Mouse (Mus musculus) embryonic facial prominence, embryonic 10.5 days (tissue): ENCODE measurements around the gene Ina. TPM values are rescaled to one million over a fixed set of nuclear protein-coding genes. Genes with fewer than 3 reads are reported as not detected.

ENCODE experiments used
- DNase-seq: peaks from one replicate; pipeline ENCODE4 v3.0.0-alpha.2; 2017; ENCODE audit warnings: low spot score
- H3K27ac ChIP-seq: fragments of 300-500 bp; sonication (generic); replicated peaks from 2 replicates; pipeline ENCODE4 v1.5.1; 2016; ENCODE audit warnings: mild to moderate bottlenecking
- H3K27me3 ChIP-seq: fragments of 300-500 bp; sonication (generic); replicated peaks from 2 replicates; pipeline ENCODE4 v1.6.1; 2016; ENCODE audit warnings: low read depth, mild to moderate bottlenecking; ENCODE audit not compliant: poor library complexity, severe bottlenecking
- H3K36me3 ChIP-seq: fragments of 300-500 bp; sonication (generic); replicated peaks from 2 replicates; pipeline ENCODE4 v1.6.1; 2016; ENCODE audit warnings: mild to moderate bottlenecking, moderate library complexity
- H3K4me1 ChIP-seq: fragments of 300-500 bp; sonication (generic); 2 replicates; pipeline ENCODE4 v1.6.1; 2016
- H3K4me3 ChIP-seq: fragments of 300-500 bp; sonication (generic); 2 replicates; pipeline ENCODE4 v1.5.1; 2016; ENCODE audit warnings: mild to moderate bottlenecking, moderate library complexity
- H3K9me3 ChIP-seq: fragments of 300-500 bp; sonication (generic); 2 replicates; pipeline ENCODE4 v1.6.1; 2016; ENCODE audit warnings: mild to moderate bottlenecking
- WGBS: fragments of 180-500 bp; shearing (Covaris S2); methylation state at CpG from one replicate; pipeline ENCODE4 v1.1.7; 2016; 5-methylcytosine and 5-hydroxymethylcytosine counted together
- polyA plus RNA-seq: library from polyadenylated mRNA; unstranded; fragments of >200 nt; fragmentation: Nextera tagmentation; extraction: Ambion mirVana; gene quantifications from 2 replicates; pipeline ENCODE4 v1.2.1, GENCODE M21; 2016

The Ina gene
- polyA plus RNA-seq, 1 experiment from 2014 or later, result 24.3 TPM

- 88% methylated on average over 10 of the region's 10 CpGs for WGBS
- Histone ChIP-seq H3K4me3 (no peak overlapping the region), H3K9me3 (no peaks in the 10 kb centered on the region), H3K27ac (no peak overlapping the region), H3K27me3 (no peaks in the 10 kb centered on the region), H3K36me3 (no peaks in the 10 kb centered on the region; the same call in 1 of the 2 replicates), H3K4me1 (peaks cover 10% of the 10 kb centered on the region)
- DNase-seq, result no peak
Measured at GRCm38 (mm10) chr19:47024954-47025353, 10.5 kb downstream of the Ina start.

DNA sequence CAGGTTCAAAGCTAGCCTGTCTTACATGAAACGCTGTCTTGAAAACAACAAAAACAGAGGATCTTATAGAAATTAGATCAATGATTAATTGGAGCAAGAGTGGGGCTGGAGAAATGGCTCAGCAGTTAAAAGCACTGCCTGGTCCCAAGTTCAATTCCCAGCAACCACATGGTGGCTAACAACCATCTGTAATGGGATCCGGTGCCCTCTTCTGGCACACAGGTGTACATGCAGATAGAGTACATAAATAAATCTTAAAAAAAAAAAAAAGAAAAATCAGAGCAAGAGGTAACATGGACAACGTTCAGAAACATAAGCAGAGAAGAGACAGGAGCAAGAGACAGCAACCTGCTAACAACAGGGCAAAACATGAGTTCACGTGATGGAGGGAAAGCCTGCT, 12.0 kb downstream of the Ina start:
- peaks cover 10% of the 10 kb centered on the region for H3K4me1 ChIP-seq
- 87% methylated on average over 4 of the region's 4 CpGs for WGBS

GRCm38 (mm10) chr19:47029796-47030195, 15.3 kb downstream of the Ina start:
- Histone ChIP-seq H3K27ac (no peak overlapping the region), H3K4me1 (0 out of 2 replicates have a peak, but pooled peaks cover 2% of the 10 kb centered on the region), H3K4me3 (no peak overlapping the region), H3K9me3 (no peaks in the 10 kb centered on the region), H3K36me3 (peaks cover 28% of the 10 kb centered on the region), H3K27me3 (no peaks in the 10 kb centered on the region)
- WGBS, result 74% methylated on average over 9 of the region's 9 CpGs
- no peak for DNase-seq

More for the DNA sequence above, 12.0 kb downstream of the Ina start:
- Histone ChIP-seq H3K36me3 (no peaks in the 10 kb centered on the region; the same call in 1 of the 2 replicates), H3K27me3 (no peaks in the 10 kb centered on the region), H3K9me3 (no peaks in the 10 kb centered on the region), H3K4me3 (no peak overlapping the region), H3K27ac (no peak overlapping the region)
- DNase-seq, result no peak

DNA sequence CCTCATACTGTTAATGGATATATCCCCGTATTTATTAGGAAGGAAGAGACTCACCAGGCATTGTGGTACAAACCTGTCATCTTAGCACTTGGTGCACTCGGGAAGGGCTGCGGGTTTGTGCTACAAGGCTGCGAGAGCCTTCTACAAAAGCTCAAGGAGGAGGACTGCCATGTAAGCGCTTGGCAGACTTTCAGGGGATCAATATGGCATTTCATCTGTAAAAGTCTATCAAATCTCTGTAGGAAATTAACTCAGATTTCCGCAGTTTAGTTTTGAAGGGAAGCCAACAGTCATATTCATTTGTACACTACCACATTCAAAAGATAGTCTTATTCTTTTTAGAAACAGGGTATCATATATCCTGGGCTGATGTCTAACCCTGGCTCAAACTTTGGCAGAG, 17.3 kb downstream of the Ina start:
- Histone ChIP-seq H3K27ac (no peak overlapping the region), H3K36me3 (peaks cover 48% of the 10 kb centered on the region), H3K27me3 (no peaks in the 10 kb centered on the region), H3K4me3 (no peak overlapping the region), H3K9me3 (no peaks in the 10 kb centered on the region), H3K4me1 (no peaks in the 10 kb centered on the region)
- 88% methylated on average over 6 of the region's 6 CpGs for WGBS
- no peak for DNase-seq

DNA sequence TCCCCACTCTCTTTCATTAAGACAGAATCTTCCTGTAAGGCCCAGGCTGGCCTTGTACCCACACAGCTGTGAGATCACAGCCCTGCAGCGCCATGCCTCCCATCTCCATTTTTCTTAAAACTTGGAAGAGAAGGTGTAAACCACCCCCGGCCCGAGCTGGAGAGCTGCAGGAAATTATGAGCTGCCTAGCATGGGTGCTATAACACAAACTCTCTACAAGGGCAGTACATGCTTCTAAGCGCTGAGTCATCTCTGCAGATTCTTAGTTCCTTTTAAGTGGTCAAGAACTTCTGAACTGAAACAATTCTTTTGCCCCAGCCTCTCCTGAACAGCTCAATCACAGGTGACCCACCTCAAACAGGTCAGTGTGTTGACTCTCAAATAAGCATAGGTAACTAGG, 20.4 kb downstream of the Ina start:
- no peak overlapping the region for H3K27ac ChIP-seq
- no peak for DNase-seq
- no peaks in the 10 kb centered on the region for H3K4me1 ChIP-seq
- H3K9me3 ChIP-seq, result no peaks in the 10 kb centered on the region
- H3K4me3 ChIP-seq, result no peak overlapping the region
- 92% methylated on average over 4 of the region's 4 CpGs for WGBS
- no peaks in the 10 kb centered on the region for H3K27me3 ChIP-seq
- peaks cover 79% of the 10 kb centered on the region for H3K36me3 ChIP-seq

GRCm38 (mm10) chr19:47036596-47036995, 22.1 kb downstream of the Ina start:
- Histone ChIP-seq H3K36me3 (peaks cover 96% of the 10 kb centered on the region), H3K27ac (no peak overlapping the region), H3K9me3 (no peaks in the 10 kb centered on the region), H3K27me3 (no peaks in the 10 kb centered on the region), H3K4me3 (no peak overlapping the region), H3K4me1 (no peaks in the 10 kb centered on the region)
- 92% methylated on average over 3 of the region's 3 CpGs for WGBS
- DNase-seq, result no peak

DNA sequence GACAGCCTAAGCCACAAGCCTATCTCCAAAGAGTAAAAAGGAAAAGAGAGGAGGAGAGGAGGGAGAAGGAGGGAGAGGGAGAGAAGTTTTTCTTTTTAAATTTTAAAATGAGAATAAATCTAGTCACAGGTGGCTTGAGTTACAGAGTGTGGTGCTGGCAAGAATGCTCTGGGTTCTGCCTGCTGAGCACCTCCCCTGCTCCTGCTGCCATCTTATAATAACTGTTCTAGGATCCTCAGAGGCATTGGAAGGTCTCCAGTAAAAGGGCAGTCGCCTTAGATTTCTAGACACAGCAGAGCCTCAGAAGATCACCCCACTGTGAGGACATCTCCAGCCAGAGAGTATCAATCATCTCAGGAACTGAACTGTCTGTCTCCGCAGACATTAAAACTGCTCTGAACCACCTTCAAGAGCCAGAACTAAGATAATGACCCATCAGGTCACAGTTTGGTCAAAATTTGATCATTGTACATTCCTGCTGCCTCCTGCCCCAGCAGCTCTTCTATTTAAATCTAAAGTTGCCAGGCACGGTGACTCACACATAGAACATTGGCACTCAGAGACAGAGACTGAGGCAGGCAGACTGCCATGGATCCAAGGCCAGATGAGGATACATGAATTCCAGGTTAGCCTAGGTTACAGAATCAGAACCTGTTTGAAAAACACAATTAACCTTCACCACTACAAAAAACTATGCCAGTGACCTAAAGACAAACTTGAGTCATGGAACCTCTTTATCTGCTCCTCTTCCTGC, 26.4 kb downstream of the Ina start:
- 91% methylated on average over 3 of the region's 3 CpGs for WGBS
- H3K9me3 ChIP-seq, result no peaks in the 10 kb centered on the region
- H3K36me3 ChIP-seq, result peaks cover 98% of the 10 kb centered on the region
- H3K4me3 ChIP-seq, result no peak overlapping the region
- DNase-seq, result no peak
- no peaks in the 10 kb centered on the region for H3K27me3 ChIP-seq
- H3K4me1 ChIP-seq, result no peaks in the 10 kb centered on the region
- H3K27ac ChIP-seq, result no peak overlapping the region

DNA sequence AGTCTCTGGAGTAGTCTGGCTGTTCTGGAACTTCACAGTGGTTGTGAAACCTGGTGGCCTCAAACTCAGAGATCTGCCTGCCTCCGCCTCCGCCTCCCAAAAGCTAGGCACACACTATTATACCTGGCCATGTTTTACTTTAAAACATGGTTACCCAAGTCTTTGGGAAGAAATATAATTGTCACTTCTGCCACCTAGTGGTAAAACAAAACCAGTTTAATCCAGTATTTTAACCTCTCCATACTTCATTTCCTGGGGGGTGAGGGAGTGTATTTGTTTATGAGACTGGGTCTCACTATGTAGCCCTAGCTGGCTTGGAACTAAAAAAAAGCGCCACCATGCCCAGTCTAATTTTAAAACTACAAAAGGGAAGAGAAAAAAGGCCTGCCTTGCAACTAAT, 29.1 kb downstream of the Ina start:
- DNase-seq, result no peak
- H3K36me3 ChIP-seq, result peaks cover 97% of the 10 kb centered on the region
- WGBS, result 92% methylated on average over 3 of the region's 3 CpGs
- H3K27ac ChIP-seq, result no peak overlapping the region
- H3K4me1 ChIP-seq, result peaks cover under 1% of the 10 kb centered on the region; the same call in 1 of the 2 replicates
- H3K4me3 ChIP-seq, result no peak overlapping the region
- no peaks in the 10 kb centered on the region for H3K27me3 ChIP-seq
- H3K9me3 ChIP-seq, result no peaks in the 10 kb centered on the region

DNA sequence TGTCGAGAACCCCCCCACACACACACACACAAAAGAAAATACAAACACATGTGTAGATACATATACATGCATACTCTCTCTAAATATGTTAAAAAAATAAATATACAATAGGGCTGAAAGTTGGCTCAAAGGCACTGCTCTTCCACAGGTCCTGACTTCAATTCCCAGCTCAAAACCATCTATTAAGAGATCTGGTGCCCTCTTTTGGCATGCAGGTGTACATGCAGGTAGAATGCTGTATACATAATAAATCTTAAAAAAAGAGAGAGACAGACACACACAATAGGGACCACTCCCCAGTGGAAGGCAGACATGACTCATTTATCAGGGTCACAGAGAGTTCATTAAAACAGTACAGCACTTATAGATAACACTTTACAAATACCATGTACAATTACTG, 31.8 kb downstream of the Ina start:
- WGBS, result 95% methylated on average over 1 of the region's 1 CpGs

GRCm38 (mm10) chr19:47047236-47047833, 32.8 kb downstream of the Ina start:
- H3K27me3 ChIP-seq, result no peaks in the 10 kb centered on the region
- no peaks in the 10 kb centered on the region for H3K9me3 ChIP-seq
- 86% methylated on average over 13 of the region's 13 CpGs for WGBS
- H3K36me3 ChIP-seq, result peaks cover 60% of the 10 kb centered on the region
- no peak for DNase-seq
- H3K4me1 ChIP-seq, result peaks cover 20% of the 10 kb centered on the region
- no peak overlapping the region for H3K4me3 ChIP-seq
- H3K27ac ChIP-seq, result no peak overlapping the region

More for the DNA sequence above, 31.8 kb downstream of the Ina start:
- H3K4me1 ChIP-seq, result peaks cover 20% of the 10 kb centered on the region
- DNase-seq, result no peak
- no peak overlapping the region for H3K4me3 ChIP-seq
- H3K27me3 ChIP-seq, result no peaks in the 10 kb centered on the region
- H3K36me3 ChIP-seq, result peaks cover 69% of the 10 kb centered on the region
- no peak overlapping the region for H3K27ac ChIP-seq
- H3K9me3 ChIP-seq, result no peaks in the 10 kb centered on the region

DNA sequence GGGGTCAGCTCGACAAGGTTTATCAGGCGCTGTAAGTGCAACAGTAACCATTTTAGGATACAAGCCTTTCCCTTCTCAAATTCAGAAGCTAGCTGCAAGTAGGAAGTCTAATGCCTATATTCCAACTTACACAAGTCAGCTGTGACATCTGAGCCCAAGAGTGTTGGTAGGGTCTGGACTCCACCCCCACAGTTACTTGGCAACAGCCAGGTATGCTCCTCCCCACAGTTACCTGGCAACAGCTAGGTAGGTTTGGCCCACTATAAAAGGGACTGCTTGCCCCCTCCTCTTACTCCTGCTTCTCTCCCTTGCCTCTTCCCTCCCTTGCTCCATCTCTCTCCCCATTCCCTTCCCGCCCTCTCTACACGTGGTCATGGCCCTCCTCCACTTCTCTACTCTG, 34.6 kb downstream of the Ina start:
- Histone ChIP-seq H3K27ac (no peak overlapping the region), H3K4me3 (peak overlapping the region; percentile 92)
- WGBS, result 68% methylated on average over 4 of the region's 4 CpGs

DNA sequence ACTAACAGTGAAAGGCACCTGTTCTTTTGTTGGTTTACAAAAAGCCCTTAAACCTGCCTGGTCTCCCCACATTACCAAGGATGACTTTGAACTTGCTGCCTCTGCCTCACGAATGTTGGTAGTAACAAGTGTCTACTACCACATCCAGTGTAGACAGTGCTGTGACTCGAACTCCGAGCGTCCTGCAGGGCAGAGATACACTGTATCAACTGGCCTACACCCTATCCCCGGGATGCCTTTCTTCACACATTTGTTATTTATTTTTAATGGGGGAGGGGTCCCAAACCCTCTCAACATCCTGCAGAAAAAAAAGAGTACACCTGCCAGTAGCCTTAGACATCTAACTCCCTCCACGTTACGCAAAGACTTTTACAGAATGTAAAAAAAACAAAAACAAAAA, 35.3 kb downstream of the Ina start:
- Histone ChIP-seq H3K4me1 (peaks cover 20% of the 10 kb centered on the region), H3K4me3 (peak overlapping the region; percentile 92), H3K9me3 (no peaks in the 10 kb centered on the region), H3K27me3 (no peaks in the 10 kb centered on the region), H3K36me3 (peaks cover 36% of the 10 kb centered on the region), H3K27ac (peak overlapping the region; percentile 96; the same call in 1 of the 2 replicates)
- WGBS, result 11% methylated on average over 7 of the region's 7 CpGs
- no peak for DNase-seq

More for the DNA sequence above, 34.6 kb downstream of the Ina start:
- Histone ChIP-seq H3K9me3 (no peaks in the 10 kb centered on the region), H3K27me3 (no peaks in the 10 kb centered on the region), H3K4me1 (peaks cover 20% of the 10 kb centered on the region), H3K36me3 (peaks cover 44% of the 10 kb centered on the region)
- DNase-seq, result no peak
